Mouse (Mus musculus) C2C12 (cell line): Measurements from ENCODE around the gene Adipor2. TPM values are rescaled to one million over a fixed set of nuclear protein-coding genes. Genes with fewer than 3 reads are reported as not detected.

Source experiments
- H3K27me3 ChIP-seq: one replicate; pipeline ENCODE4 v1.6.1; 2011; ENCODE audit not compliant: control insufficient read depth, insufficient read depth, insufficient read length
- H3K36me3 ChIP-seq: one replicate; pipeline ENCODE4 v1.6.1; 2011; ENCODE audit not compliant: control insufficient read depth, insufficient read depth
- H3K4me3 ChIP-seq: one replicate; pipeline ENCODE4 v1.5.1; 2011; ENCODE audit warnings: mild to moderate bottlenecking, control low read depth; ENCODE audit not compliant: poor library complexity, insufficient read depth, severe bottlenecking
- H3K79me2 ChIP-seq: one replicate; pipeline ENCODE4 v1.6.1; 2011; ENCODE audit not compliant: control insufficient read depth, insufficient read depth
- H3K79me3 ChIP-seq: one replicate; pipeline ENCODE4 v1.6.1; 2011; ENCODE audit warnings: low read depth, control low read depth
- H3ac ChIP-seq: one replicate; pipeline ENCODE3; 2011; ENCODE audit warnings: low read depth; ENCODE audit not compliant: control insufficient read depth, insufficient read length
- CEBPB ChIP-seq: IDR thresholded peaks from one replicate; pipeline ENCODE4 v1.6.1; 2011; ENCODE audit warnings: low read depth, mild to moderate bottlenecking, control low read depth, moderate library complexity
- CTCF ChIP-seq: IDR thresholded peaks from one replicate; pipeline ENCODE4 v1.5.1; 2011; ENCODE audit not compliant: control insufficient read depth, insufficient read depth, insufficient read length
- FOSL1 ChIP-seq: IDR thresholded peaks from one replicate; pipeline ENCODE4 v1.8.0; 2011; ENCODE audit warnings: mild to moderate bottlenecking, low read length; ENCODE audit not compliant: poor library complexity, insufficient read depth, severe bottlenecking
- MAX ChIP-seq: IDR thresholded peaks from one replicate; pipeline ENCODE4 v1.6.1; 2011; ENCODE audit warnings: mild to moderate bottlenecking, control low read depth
- MYOD1 ChIP-seq: IDR thresholded peaks from one replicate; pipeline ENCODE4 v1.6.1; 2011; ENCODE audit warnings: low read depth; ENCODE audit not compliant: control insufficient read depth, insufficient read length
- MYOG ChIP-seq: IDR thresholded peaks from one replicate; pipeline ENCODE4 v1.6.1; 2011; ENCODE audit not compliant: control insufficient read depth, insufficient read length; ENCODE audit errors: extremely low read depth
- USF1 ChIP-seq: IDR thresholded peaks from one replicate; pipeline ENCODE4 v1.6.1; 2011; ENCODE audit warnings: low read depth, mild to moderate bottlenecking, control low read depth, moderate library complexity
- polyA plus RNA-seq: library from polyadenylated mRNA; unstranded; fragments of >200 nt; fragmentation: generic; extraction: Trizol; gene quantifications from one replicate; pipeline ENCODE4 v1.2.1, GENCODE M21; 2012; ENCODE audit warnings: missing spikeins

The Adipor2 gene
- polyA plus RNA-seq, 1 experiment = 28.0 TPM

GRCm38 (mm10) chr6:119313588-119314375 is 103.7 kb downstream of the Adipor2 start:
- TF ChIP-seq CEBPB = no peak
- TF ChIP-seq USF1 = no peak
- no peak for TF ChIP-seq CTCF
- TF ChIP-seq MYOD1 = no peak
- TF ChIP-seq MAX = no peak
- no peak for TF ChIP-seq FOSL1
- no peak for TF ChIP-seq MYOG
- Histone ChIP-seq H3K4me3 (no peak overlapping the region), H3K79me2 (no peaks in the 10 kb centered on the region), H3K36me3 (no peaks in the 10 kb centered on the region), H3ac (no peak overlapping the region), H3K27me3 (peaks cover 85% of the 10 kb centered on the region), H3K79me3 (no peaks in the 10 kb centered on the region)

GRCm38 (mm10) chr6:119313096-119313495 is 104.4 kb downstream of the Adipor2 start:
- Histone ChIP-seq H3ac (no peak overlapping the region), H3K79me3 (no peaks in the 10 kb centered on the region), H3K4me3 (no peak overlapping the region), H3K36me3 (no peaks in the 10 kb centered on the region), H3K27me3 (peaks cover 87% of the 10 kb centered on the region), H3K79me2 (no peaks in the 10 kb centered on the region)
- TF ChIP-seq USF1 = no peak
- TF ChIP-seq CTCF = no peak
- no peak for TF ChIP-seq CEBPB
- no peak for TF ChIP-seq MYOG
- TF ChIP-seq MAX = no peak

- no peaks in the 10 kb centered on the region for H3K79me3 ChIP-seq
- TF ChIP-seq CEBPB (no peak), MYOD1 (no peak), MYOG (no peak), MAX (no peak), FOSL1 (no peak), USF1 (no peak), CTCF (no peak)
- H3K36me3 ChIP-seq = no peaks in the 10 kb centered on the region
- peaks cover 87% of the 10 kb centered on the region for H3K27me3 ChIP-seq
- no peak overlapping the region for H3K4me3 ChIP-seq
- H3ac ChIP-seq = no peak overlapping the region
- no peaks in the 10 kb centered on the region for H3K79me2 ChIP-seq
Measured at GRCm38 (mm10) chr6:119312381-119312780, 105.1 kb downstream of the Adipor2 start.

- Histone ChIP-seq H3K36me3 (no peaks in the 10 kb centered on the region), H3K79me3 (no peaks in the 10 kb centered on the region), H3K27me3 (peaks cover 83% of the 10 kb centered on the region), H3K4me3 (no peak overlapping the region), H3K79me2 (no peaks in the 10 kb centered on the region), H3ac (no peak overlapping the region)
- TF ChIP-seq CTCF (no peak), USF1 (no peak), CEBPB (no peak), MAX (no peak), FOSL1 (no peak), MYOD1 (no peak), MYOG (no peak)
Measured at GRCm38 (mm10) chr6:119310176-119310575, 107.3 kb downstream of the Adipor2 start.

GRCm38 (mm10) chr6:119307867-119308413 is 109.6 kb downstream of the Adipor2 start:
- Histone ChIP-seq H3K36me3 (no peaks in the 10 kb centered on the region), H3ac (no peak overlapping the region), H3K79me3 (no peaks in the 10 kb centered on the region), H3K79me2 (no peaks in the 10 kb centered on the region), H3K27me3 (peaks cover 84% of the 10 kb centered on the region), H3K4me3 (no peak overlapping the region)
- TF ChIP-seq FOSL1 (no peak), MYOG (no peak), MAX (no peak), CEBPB (no peak), USF1 (no peak), CTCF (no peak), MYOD1 (no peak)
